Comparison of ENCODE assay signal across 12 mouse cellular contexts in the genomic region with DNA sequence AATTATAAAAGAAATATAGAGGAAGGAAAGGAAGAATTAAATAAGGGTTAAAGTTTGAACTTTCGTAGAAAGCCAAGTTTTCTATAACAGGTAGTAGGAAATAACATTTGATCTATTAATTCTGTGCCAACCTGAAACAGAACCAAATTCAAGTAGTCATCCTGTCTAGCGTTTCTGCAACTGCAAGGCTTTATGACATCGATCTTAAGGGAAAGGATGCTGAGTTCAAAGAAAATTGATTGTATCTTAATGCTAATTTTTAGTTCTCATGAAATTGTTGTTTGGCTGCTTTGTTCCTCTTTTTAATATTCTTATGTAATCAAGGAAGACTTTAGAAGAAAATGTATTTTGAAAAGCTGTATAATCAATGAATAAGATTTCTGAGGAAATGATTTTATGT.
"Had no signal": no experiment of that assay in that cellular context is flagged by ENCODE, and none has a peak within 500 bp of the region (broad histone marks: within the 10 kb centered on the region; RNA-seq: fewer than 3 reads in every experiment).

No protein-coding gene starts in this region.

- DNase-seq: retina, postnatal 1 day; right cerebral cortex, adult 18-20 months; right cerebral cortex, postnatal 14 days; right cerebral cortex, postnatal 25 days; right cerebral cortex, postnatal 4 days; spleen, adult 18-20 months; thymus, adult 18-20 months; thymus, adult 2 months; thymus, postnatal 14 days; thymus, postnatal 25 days; thymus, postnatal 36 days; thymus, postnatal 4 days had no signal
